Mouse (Mus musculus) intestine, postnatal 0 days (tissue): ENCODE results near the gene Gm10300. TPM values are rescaled to one million over a fixed set of nuclear protein-coding genes. Genes with fewer than 3 reads are reported as not detected.

Experiments used
- ATAC-seq: fragments of 200-750 bp; cut with Nextera tagmentation; 2 replicates; pipeline ENCODE4 v1.8.0; 2017; ENCODE audit warnings: mild to moderate bottlenecking, moderate TSS enrichment, moderate library complexity
- H3K27ac ChIP-seq: fragments of 300-500 bp; sonication (generic); 2 replicates; pipeline ENCODE4 v1.5.1; 2014; ENCODE audit warnings: mild to moderate bottlenecking, low read depth, low read length, moderate library complexity
- H3K27me3 ChIP-seq: fragments of 300-500 bp; sonication (generic); replicated peaks from 2 replicates; pipeline ENCODE4 v1.6.1; 2014; ENCODE audit warnings: low read length, mixed read lengths; ENCODE audit not compliant: control insufficient read depth, insufficient read depth
- H3K36me3 ChIP-seq: fragments of 300-500 bp; sonication (generic); 2 replicates; pipeline ENCODE4 v1.6.1; 2014; ENCODE audit warnings: mild to moderate bottlenecking, moderate library complexity; ENCODE audit not compliant: control insufficient read depth, insufficient read depth
- H3K4me1 ChIP-seq: fragments of 300-500 bp; sonication (generic); replicated peaks from 2 replicates; pipeline ENCODE4 v1.6.1; 2014; ENCODE audit warnings: antibody characterized with exemption, low read length, mixed read lengths; ENCODE audit not compliant: control insufficient read depth, insufficient read depth
- H3K4me2 ChIP-seq: fragments of 300-500 bp; sonication (generic); replicated peaks from 2 replicates; pipeline ENCODE4 v1.6.1; 2014; ENCODE audit warnings: low read depth, mild to moderate bottlenecking, moderate library complexity
- H3K4me3 ChIP-seq: fragments of 300-500 bp; sonication (generic); 2 replicates; pipeline ENCODE4 v1.5.1; 2014; ENCODE audit warnings: low read depth, low read length
- H3K9ac ChIP-seq: fragments of 300-500 bp; sonication (generic); 2 replicates; pipeline ENCODE4 v1.6.1; 2014; ENCODE audit warnings: mild to moderate bottlenecking, low read depth, low read length
- H3K9me3 ChIP-seq: fragments of 300-500 bp; sonication (generic); 2 replicates; pipeline ENCODE4 v1.6.1; 2016; ENCODE audit warnings: mixed run types; ENCODE audit not compliant: control insufficient read depth
- CTCF ChIP-seq: sonication (generic); IDR thresholded peaks from 2 replicates; pipeline ENCODE4 v1.5.1; 2016; ENCODE audit warnings: low read depth, mild to moderate bottlenecking, control low read depth, antibody characterized with exemption, moderate library complexity
- WGBS: fragments of 180-500 bp; shearing (Covaris S2); extraction: QIAGEN DNeasy Blood & Tissue Kit; methylation state at CpG from one replicate; pipeline ENCODE4 v1.1.7; 2014; 5-methylcytosine and 5-hydroxymethylcytosine counted together
- polyA plus RNA-seq: library from polyadenylated mRNA; unstranded; fragments of >200 nt; fragmentation: Nextera tagmentation; extraction: Ambion mirVana; gene quantifications from 2 replicates; pipeline ENCODE4 v1.2.1, GENCODE M21; 2015

Gm10300 gene
- polyA plus RNA-seq, 1 experiment from 2014 or later = 0.09 TPM

GRCm38 (mm10) chr4:132039521-132039920 is 35.0 kb upstream of the Gm10300 start:
- ATAC-seq = no peak
- H3K9ac ChIP-seq = no peak overlapping the region
- no peaks in the 10 kb centered on the region for H3K36me3 ChIP-seq
- no peak for TF ChIP-seq CTCF
- H3K27me3 ChIP-seq = no peaks in the 10 kb centered on the region
- H3K4me3 ChIP-seq = no peak overlapping the region
- no peaks in the 10 kb centered on the region for H3K9me3 ChIP-seq
- no peak overlapping the region for H3K4me2 ChIP-seq
- no peak overlapping the region for H3K27ac ChIP-seq
- WGBS = 73% methylated on average over 2 of the region's 2 CpGs
- no peaks in the 10 kb centered on the region for H3K4me1 ChIP-seq

- Histone ChIP-seq H3K4me2 (no peak overlapping the region), H3K9ac (no peak overlapping the region), H3K4me1 (no peaks in the 10 kb centered on the region), H3K4me3 (no peak overlapping the region), H3K36me3 (no peaks in the 10 kb centered on the region), H3K9me3 (no peaks in the 10 kb centered on the region), H3K27me3 (no peaks in the 10 kb centered on the region), H3K27ac (no peak overlapping the region)
- TF ChIP-seq CTCF = no peak
- no peak for ATAC-seq
- 69% methylated on average over 8 of the region's 8 CpGs for WGBS
Observed at GRCm38 (mm10) chr4:132039975-132040645, 34.4 kb upstream of the Gm10300 start.

- no peak overlapping the region for H3K27ac ChIP-seq
- no peaks in the 10 kb centered on the region for H3K4me1 ChIP-seq
- H3K27me3 ChIP-seq = no peaks in the 10 kb centered on the region
- TF ChIP-seq CTCF = no peak
- no peak overlapping the region for H3K9ac ChIP-seq
- no peak for ATAC-seq
- H3K4me2 ChIP-seq = no peak overlapping the region
- H3K9me3 ChIP-seq = no peaks in the 10 kb centered on the region
- no peaks in the 10 kb centered on the region for H3K36me3 ChIP-seq
- no peak overlapping the region for H3K4me3 ChIP-seq
- 69% methylated on average over 6 of the region's 6 CpGs for WGBS
Observed at GRCm38 (mm10) chr4:132041471-132042332, 32.8 kb upstream of the Gm10300 start.

DNA sequence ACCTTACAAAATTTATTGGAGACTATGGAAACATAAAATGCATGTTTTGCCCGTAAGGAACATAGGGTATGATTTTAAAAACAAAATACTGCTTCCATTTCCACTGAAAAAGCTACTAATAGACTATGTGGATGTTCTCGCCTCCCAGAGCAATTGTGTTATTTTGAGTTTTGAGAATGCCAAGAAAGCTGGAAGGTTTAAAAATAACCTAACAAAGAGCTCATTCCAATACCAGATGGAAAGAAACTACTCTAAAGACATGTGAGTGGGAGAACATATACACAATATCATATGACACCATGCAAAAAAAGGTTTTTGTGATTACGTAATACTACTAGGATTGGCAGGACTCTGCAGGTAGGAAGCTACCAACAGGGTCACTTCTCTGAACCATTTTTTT is 30.8 kb upstream of the Gm10300 start:
- no peak overlapping the region for H3K9ac ChIP-seq
- no peak for TF ChIP-seq CTCF
- H3K4me3 ChIP-seq = no peak overlapping the region
- no peak for ATAC-seq
- no peaks in the 10 kb centered on the region for H3K36me3 ChIP-seq
- H3K4me1 ChIP-seq = no peaks in the 10 kb centered on the region
- 84% methylated on average over 3 of the region's 3 CpGs for WGBS
- H3K27me3 ChIP-seq = no peaks in the 10 kb centered on the region
- no peak overlapping the region for H3K4me2 ChIP-seq
- no peaks in the 10 kb centered on the region for H3K9me3 ChIP-seq
- no peak overlapping the region for H3K27ac ChIP-seq

GRCm38 (mm10) chr4:132048011-132048991 is 26.2 kb upstream of the Gm10300 start:
- H3K36me3 ChIP-seq = no peaks in the 10 kb centered on the region
- no peaks in the 10 kb centered on the region for H3K9me3 ChIP-seq
- peak overlapping the region; percentile 61 for H3K27ac ChIP-seq
- ATAC-seq = peak; percentile 46
- TF ChIP-seq CTCF = no peak
- H3K27me3 ChIP-seq = no peaks in the 10 kb centered on the region
- peak overlapping the region; percentile 85 for H3K9ac ChIP-seq
- peak overlapping the region; percentile 79 for H3K4me3 ChIP-seq
- no peaks in the 10 kb centered on the region for H3K4me1 ChIP-seq
- WGBS = 4% methylated on average over 72 of the region's 95 CpGs
- H3K4me2 ChIP-seq = peak overlapping the region; percentile 100

GRCm38 (mm10) chr4:132048995-132049404 is 25.5 kb upstream of the Gm10300 start:
- peak; percentile 96 for ATAC-seq
- no peaks in the 10 kb centered on the region for H3K9me3 ChIP-seq

More at GRCm38 (mm10) chr4:132048995-132049404, 25.5 kb upstream of the Gm10300 start:
- Histone ChIP-seq H3K9ac (peak overlapping the region; percentile 85), H3K36me3 (no peaks in the 10 kb centered on the region), H3K4me3 (peak overlapping the region; percentile 79), H3K4me1 (no peaks in the 10 kb centered on the region), H3K27ac (peak overlapping the region; percentile 61), H3K27me3 (no peaks in the 10 kb centered on the region), H3K4me2 (peak overlapping the region; percentile 100)
- no peak for TF ChIP-seq CTCF
- WGBS = under 1% methylated on average over 38 of the region's 46 CpGs
